Mouse (Mus musculus) hindbrain, embryonic 11.5 days (tissue): Measurements from ENCODE around the gene Gm20388. TPM values are rescaled to one million over a fixed set of nuclear protein-coding genes. Genes with fewer than 3 reads are reported as not detected.

Experiments
- ATAC-seq: fragments of 200-750 bp; cut with Nextera tagmentation; 2 replicates; pipeline ENCODE4 v1.8.0; 2017; ENCODE audit warnings: mild to moderate bottlenecking, moderate TSS enrichment, moderate library complexity; ENCODE audit not compliant: low FRiP score
- DNase-seq: peaks from one replicate; pipeline ENCODE4 v3.0.0-alpha.2; 2015; ENCODE audit warnings: low spot score
- H3K27ac ChIP-seq: fragments of 300-500 bp; sonication (generic); 2 replicates; pipeline ENCODE4 v1.5.1; 2014; ENCODE audit warnings: mild to moderate bottlenecking, low read depth, low read length
- H3K27me3 ChIP-seq: fragments of 300-500 bp; sonication (generic); 2 replicates; pipeline ENCODE4 v1.6.1; 2014; ENCODE audit warnings: mild to moderate bottlenecking, low read length, moderate library complexity, mixed read lengths; ENCODE audit not compliant: control insufficient read depth, insufficient read depth
- H3K36me3 ChIP-seq: fragments of 300-500 bp; sonication (generic); 2 replicates; pipeline ENCODE4 v1.6.1; 2014; ENCODE audit warnings: mild to moderate bottlenecking, low read length, moderate library complexity, mixed read lengths; ENCODE audit not compliant: control insufficient read depth, insufficient read depth
- H3K4me1 ChIP-seq: fragments of 300-500 bp; sonication (generic); replicated peaks from 2 replicates; pipeline ENCODE4 v1.6.1; 2014; ENCODE audit warnings: low read length, mixed read lengths; ENCODE audit not compliant: control insufficient read depth, insufficient read depth
- H3K4me2 ChIP-seq: fragments of 300-500 bp; sonication (generic); replicated peaks from 2 replicates; pipeline ENCODE4 v1.6.1; 2014; ENCODE audit warnings: mild to moderate bottlenecking, low read depth, low read length
- H3K4me3 ChIP-seq: fragments of 300-500 bp; sonication (generic); 2 replicates; pipeline ENCODE4 v1.5.1; 2014; ENCODE audit warnings: low read depth, low read length
- H3K9ac ChIP-seq: fragments of 300-500 bp; sonication (generic); 2 replicates; pipeline ENCODE4 v1.6.1; 2014; ENCODE audit warnings: low read depth, low read length
- H3K9me3 ChIP-seq: fragments of 300-500 bp; sonication (generic); 2 replicates; pipeline ENCODE4 v1.6.1; 2016; ENCODE audit warnings: low read length; ENCODE audit not compliant: control insufficient read depth
- WGBS: fragments of 180-500 bp; shearing (Covaris S2); extraction: QIAGEN DNeasy Blood & Tissue Kit; methylation state at CpG from one replicate; pipeline ENCODE4 v1.1.7; 2014; 5-methylcytosine and 5-hydroxymethylcytosine counted together
- polyA plus RNA-seq: library from polyadenylated mRNA; unstranded; fragments of >200 nt; fragmentation: Nextera tagmentation; extraction: Ambion mirVana; gene quantifications from 2 replicates; pipeline ENCODE4 v1.2.1, GENCODE M21; 2014

Gene Gm20388
- polyA plus RNA-seq, 1 experiment from 2014 or later, result 11.8 TPM

DNA sequence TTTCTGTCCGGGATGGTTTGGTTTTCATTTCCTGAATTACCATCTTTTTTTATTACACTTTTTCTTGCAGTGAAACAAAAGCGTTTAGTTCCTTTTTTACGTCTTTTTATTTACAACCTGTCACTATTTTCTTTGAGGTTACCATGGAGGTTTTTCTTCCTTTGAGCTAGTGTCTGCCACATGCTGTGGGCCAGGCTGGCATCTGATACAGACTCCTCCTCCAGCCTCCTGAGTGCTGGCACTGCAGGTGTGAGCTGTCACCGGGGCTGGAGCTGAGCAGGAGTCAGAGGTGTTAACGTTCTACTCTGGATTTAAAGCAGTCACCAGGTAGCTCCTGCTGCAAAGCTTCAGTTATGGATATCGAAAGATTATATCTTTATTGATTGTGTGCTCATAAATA lies 2962.5 kb downstream of the Gm20388 start:
- Histone ChIP-seq H3K4me3 (no peak overlapping the region), H3K4me1 (no peaks in the 10 kb centered on the region)
- DNase-seq, result no peak

GRCm38 (mm10) chr8:122875186-122875585 lies 2964.5 kb downstream of the Gm20388 start:
- ATAC-seq, result no peak
- Histone ChIP-seq H3K36me3 (no peaks in the 10 kb centered on the region), H3K9me3 (no peaks in the 10 kb centered on the region), H3K27me3 (no peaks in the 10 kb centered on the region), H3K4me3 (no peak overlapping the region), H3K4me2 (no peak overlapping the region), H3K4me1 (no peaks in the 10 kb centered on the region), H3K27ac (no peak overlapping the region), H3K9ac (no peak overlapping the region)
- DNase-seq, result no peak
- WGBS, result 63% methylated on average over 5 of the region's 5 CpGs

More for the DNA sequence above, 2962.5 kb downstream of the Gm20388 start:
- Histone ChIP-seq H3K9me3 (no peaks in the 10 kb centered on the region), H3K27ac (no peak overlapping the region), H3K4me2 (no peak overlapping the region), H3K36me3 (no peaks in the 10 kb centered on the region), H3K9ac (no peak overlapping the region), H3K27me3 (no peaks in the 10 kb centered on the region)
- WGBS, result 53% methylated on average over 6 of the region's 6 CpGs
- no peak for ATAC-seq

GRCm38 (mm10) chr8:122878231-122878630 lies 2967.6 kb downstream of the Gm20388 start:
- H3K27ac ChIP-seq, result no peak overlapping the region
- WGBS, result 85% methylated on average over 3 of the region's 3 CpGs
- H3K9me3 ChIP-seq, result no peaks in the 10 kb centered on the region
- no peak overlapping the region for H3K4me2 ChIP-seq
- no peaks in the 10 kb centered on the region for H3K27me3 ChIP-seq
- H3K36me3 ChIP-seq, result 0 out of 2 replicates have a peak, but pooled peaks cover 3% of the 10 kb centered on the region
- DNase-seq, result no peak
- H3K4me3 ChIP-seq, result no peak overlapping the region
- ATAC-seq, result no peak
- H3K4me1 ChIP-seq, result no peaks in the 10 kb centered on the region
- H3K9ac ChIP-seq, result no peak overlapping the region

- no peaks in the 10 kb centered on the region for H3K27me3 ChIP-seq
- ATAC-seq (no peak), DNase-seq (no peak)
- no peak overlapping the region for H3K9ac ChIP-seq
- no peak overlapping the region for H3K4me2 ChIP-seq
- H3K4me3 ChIP-seq, result no peak overlapping the region
- no peaks in the 10 kb centered on the region for H3K4me1 ChIP-seq
- H3K27ac ChIP-seq, result no peak overlapping the region
- H3K36me3 ChIP-seq, result 0 out of 2 replicates have a peak, but pooled peaks cover 7% of the 10 kb centered on the region
- no peaks in the 10 kb centered on the region for H3K9me3 ChIP-seq
- WGBS, result 35% methylated on average over 3 of the region's 3 CpGs
Observed at GRCm38 (mm10) chr8:122880302-122880701, 2969.7 kb downstream of the Gm20388 start.

DNA sequence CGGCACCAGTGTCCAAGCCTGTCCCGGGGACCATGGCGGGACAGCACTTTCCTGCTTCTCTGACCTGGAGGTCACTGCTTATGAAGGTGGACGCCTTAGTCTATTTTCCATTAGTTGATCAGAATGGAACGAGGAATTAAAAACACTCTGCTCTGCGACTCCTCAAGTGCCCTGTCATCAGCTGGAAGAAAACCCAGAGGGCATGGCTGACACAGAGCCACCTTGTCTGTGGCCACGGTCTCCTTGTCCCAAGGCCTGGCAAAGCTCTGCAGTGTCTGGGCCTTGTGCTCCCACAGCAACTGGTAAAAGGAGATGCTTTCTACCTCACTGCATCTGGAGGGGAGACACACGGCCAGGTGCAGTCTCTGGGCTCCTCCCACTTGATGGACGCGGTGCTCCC lies 2973.0 kb downstream of the Gm20388 start:
- DNase-seq (no peak), ATAC-seq (no peak)
- H3K4me3 ChIP-seq, result no peak overlapping the region
- H3K9ac ChIP-seq, result no peak overlapping the region
- H3K4me1 ChIP-seq, result no peaks in the 10 kb centered on the region
- no peak overlapping the region for H3K4me2 ChIP-seq
- H3K9me3 ChIP-seq, result no peaks in the 10 kb centered on the region
- 88% methylated on average over 10 of the region's 10 CpGs for WGBS
- H3K27ac ChIP-seq, result no peak overlapping the region
- peaks cover 18% of the 10 kb centered on the region for H3K36me3 ChIP-seq
- H3K27me3 ChIP-seq, result no peaks in the 10 kb centered on the region

- no peaks in the 10 kb centered on the region for H3K4me1 ChIP-seq
- no peak overlapping the region for H3K4me3 ChIP-seq
- 89% methylated on average over 12 of the region's 12 CpGs for WGBS
- H3K36me3 ChIP-seq, result peaks cover 43% of the 10 kb centered on the region
- H3K9ac ChIP-seq, result no peak overlapping the region
- no peaks in the 10 kb centered on the region for H3K27me3 ChIP-seq
- H3K27ac ChIP-seq, result no peak overlapping the region
- H3K4me2 ChIP-seq, result no peak overlapping the region
- DNase-seq, result no peak
- no peak for ATAC-seq
- H3K9me3 ChIP-seq, result no peaks in the 10 kb centered on the region
Observed at GRCm38 (mm10) chr8:122891440-122891839, 2980.8 kb downstream of the Gm20388 start.

DNA sequence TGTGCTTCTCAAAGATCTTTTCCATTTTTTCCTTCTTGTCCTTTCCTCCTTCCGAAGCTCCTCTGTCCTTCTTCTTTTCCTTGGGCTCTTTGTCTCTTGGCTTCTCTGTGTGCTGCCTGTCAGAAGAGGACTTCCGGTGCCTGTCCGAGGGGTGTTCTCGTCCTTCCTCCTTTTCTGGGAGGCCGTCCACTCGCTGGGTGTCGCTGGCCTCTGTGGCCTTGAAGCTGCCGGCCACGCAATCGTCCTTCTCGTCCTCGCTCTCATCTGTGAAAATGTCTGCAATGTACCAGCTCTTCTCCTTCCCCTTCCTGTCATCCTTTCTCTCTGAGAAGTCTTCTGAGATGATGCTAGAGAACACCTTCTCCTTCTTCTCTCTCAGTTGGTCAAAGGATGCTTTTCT lies 2982.8 kb downstream of the Gm20388 start:
- 95% methylated on average over 12 of the region's 12 CpGs for WGBS

GRCm38 (mm10) chr8:122896317-122896716 lies 2985.7 kb downstream of the Gm20388 start:
- no peaks in the 10 kb centered on the region for H3K27me3 ChIP-seq
- H3K9me3 ChIP-seq, result no peaks in the 10 kb centered on the region
- H3K4me1 ChIP-seq, result no peaks in the 10 kb centered on the region
- no peak overlapping the region for H3K4me3 ChIP-seq
- ATAC-seq (no peak), DNase-seq (no peak)
- H3K9ac ChIP-seq, result no peak overlapping the region
- no peak overlapping the region for H3K27ac ChIP-seq
- H3K4me2 ChIP-seq, result no peak overlapping the region
- peaks cover 33% of the 10 kb centered on the region for H3K36me3 ChIP-seq
- WGBS, result 94% methylated on average over 11 of the region's 11 CpGs

More for the DNA sequence above, 2982.8 kb downstream of the Gm20388 start:
- Histone ChIP-seq H3K4me3 (no peak overlapping the region), H3K36me3 (peaks cover 45% of the 10 kb centered on the region), H3K4me1 (no peaks in the 10 kb centered on the region), H3K9me3 (no peaks in the 10 kb centered on the region), H3K9ac (no peak overlapping the region), H3K27ac (no peak overlapping the region), H3K4me2 (no peak overlapping the region), H3K27me3 (no peaks in the 10 kb centered on the region)
- DNase-seq, result no peak
- ATAC-seq, result no peak

DNA sequence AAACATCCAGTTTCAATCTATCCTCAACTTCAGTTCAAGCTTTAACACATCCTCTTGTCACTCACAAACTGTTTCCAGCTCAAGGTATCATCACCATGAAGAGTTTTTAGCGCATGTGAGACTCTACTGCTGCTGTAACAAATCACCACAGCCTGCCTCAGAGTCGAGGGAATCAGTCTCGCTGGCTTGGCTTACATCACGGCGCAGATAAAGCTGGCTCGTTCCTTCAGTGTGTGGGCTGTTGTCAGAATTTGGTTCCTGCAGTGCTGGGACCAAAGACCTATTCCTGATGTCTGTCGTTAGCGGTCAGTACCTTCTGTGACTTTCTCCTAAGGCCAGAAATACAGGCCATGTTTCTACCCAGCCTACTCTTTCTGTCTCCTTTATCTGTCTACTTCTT lies 2986.6 kb downstream of the Gm20388 start:
- Histone ChIP-seq H3K4me1 (no peaks in the 10 kb centered on the region), H3K27me3 (no peaks in the 10 kb centered on the region), H3K4me3 (no peak overlapping the region), H3K9me3 (no peaks in the 10 kb centered on the region), H3K4me2 (no peak overlapping the region), H3K36me3 (peaks cover 33% of the 10 kb centered on the region), H3K27ac (no peak overlapping the region), H3K9ac (no peak overlapping the region)
- DNase-seq (no peak), ATAC-seq (no peak)
- WGBS, result 95% methylated on average over 8 of the region's 8 CpGs
